ENCODE assay signal across 21 mouse cellular contexts in the genomic region with DNA sequence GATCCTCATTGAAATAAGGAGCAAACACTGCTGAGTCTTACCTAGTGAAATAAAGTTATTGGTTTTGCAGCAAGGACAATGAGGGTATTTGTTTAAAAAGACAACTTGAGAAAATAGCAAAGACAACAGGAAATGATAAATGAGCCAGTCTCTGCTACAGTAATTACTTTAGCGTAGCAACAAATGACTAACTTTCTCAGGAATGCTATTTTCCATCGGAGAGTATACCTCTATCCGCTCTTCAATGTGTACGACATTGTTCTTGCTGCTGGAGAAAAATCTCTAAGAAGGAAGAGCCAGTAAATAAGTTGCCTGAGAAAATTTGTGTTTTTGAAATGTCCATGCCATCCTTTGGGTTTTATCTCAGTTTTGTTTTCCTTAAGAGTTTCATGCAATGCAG.
"Had no signal": no experiment of that assay in that cellular context is flagged by ENCODE, and none has a peak within 500 bp of the region (broad histone marks: within the 10 kb centered on the region; RNA-seq: fewer than 3 reads in every experiment).

No protein-coding gene starts in this region.

- DNase-seq: kidney, adult 9 months; kidney, postnatal 36 days; layer of hippocampus, postnatal 36 days; liver, postnatal 0 days; lung, postnatal 10 days; lung, postnatal 36 days; retina, postnatal 1 day; right cerebral cortex, postnatal 25 days; spleen, adult 18-20 months; thymus, postnatal 36 days had no signal

- H3K4me3 ChIP-seq: left cerebral cortex, adult 2 months; limb, embryonic 12.5 days; limb, embryonic 15.5 days; lung, embryonic 15.5 days; megakaryocyte, embryonic 14.5 days; midbrain, embryonic 10.5 days; midbrain, embryonic 13.5 days; myocyte; neural tube, embryonic 13.5 days; stomach, embryonic 15.5 days had no signal

- H3K27me3 ChIP-seq: limb, embryonic 12.5 days; limb, embryonic 15.5 days; lung, embryonic 15.5 days; megakaryocyte, embryonic 14.5 days; neural tube, embryonic 13.5 days; stomach, embryonic 15.5 days had no signal

- H3K27ac ChIP-seq: left cerebral cortex, adult 2 months; limb, embryonic 12.5 days; limb, embryonic 15.5 days; liver, embryonic 14.5 days; lung, embryonic 15.5 days; midbrain, embryonic 10.5 days; midbrain, embryonic 13.5 days; neural tube, embryonic 13.5 days; stomach, embryonic 15.5 days had no signal

- H3K9ac ChIP-seq: limb, embryonic 12.5 days; limb, embryonic 15.5 days; liver, embryonic 14.5 days; liver, postnatal 0 days; lung, embryonic 15.5 days; midbrain, embryonic 13.5 days; neural tube, embryonic 13.5 days; stomach, embryonic 15.5 days had no signal

- H3K4me1 ChIP-seq: limb, embryonic 15.5 days; stomach, embryonic 15.5 days had no signal

- H3K36me3 ChIP-seq: limb, embryonic 12.5 days; limb, embryonic 15.5 days; lung, embryonic 15.5 days; midbrain, embryonic 10.5 days; midbrain, embryonic 13.5 days; neural tube, embryonic 13.5 days; stomach, embryonic 15.5 days had no signal
